Mouse (Mus musculus) hindlimb bud, embryonic 11.5 days (tissue): ENCODE results near the gene Spp2.
"Not testable (repeated sequence)": the region's sequence is repeated elsewhere in the genome, so short reads cannot be mapped to it uniquely, and the experiment has no call there.

ENCODE experiments used
- DNase-seq: peaks from one replicate; pipeline ENCODE4 v3.0.0-alpha.2; 2012; ENCODE audit warnings: low read depth, low spot score; ENCODE audit errors: extremely low spot score

The Spp2 gene

DNA sequence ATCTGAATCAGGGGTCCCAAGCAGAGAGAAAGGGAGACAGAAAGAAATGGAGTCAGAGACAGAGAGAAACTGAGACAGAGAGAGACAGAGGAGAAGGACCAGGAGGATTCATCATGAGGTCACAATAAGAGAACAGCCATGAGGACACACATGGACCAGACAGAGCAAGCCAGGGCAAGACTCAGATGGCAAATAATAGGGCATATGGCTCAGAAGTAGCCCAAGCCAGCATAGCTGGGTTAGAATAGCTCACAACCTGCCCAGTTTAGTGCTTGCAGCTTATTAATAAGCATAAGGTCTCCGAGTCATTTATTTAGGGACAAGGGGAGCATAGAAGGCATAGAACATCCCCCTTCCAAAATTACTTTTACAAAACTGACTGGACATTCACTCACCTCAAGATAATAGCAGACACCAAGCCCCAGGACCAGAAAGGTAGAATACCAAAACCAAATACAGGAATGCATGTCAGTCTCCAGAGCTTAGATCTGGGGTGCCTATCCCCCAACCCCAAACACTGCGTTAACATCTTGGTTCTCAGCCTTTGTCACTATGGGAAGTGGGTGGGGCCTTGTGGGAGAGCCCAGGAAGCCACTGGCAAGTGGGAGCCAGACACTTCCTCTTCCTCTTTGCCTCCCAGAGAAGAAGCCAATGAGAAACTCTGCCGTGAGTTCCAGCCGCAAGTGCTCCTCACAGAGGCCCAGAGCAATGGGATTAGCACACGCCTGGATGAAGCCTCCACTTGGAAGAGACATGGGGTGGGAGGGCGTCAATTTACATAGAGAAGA, 26.5 kb downstream of the Spp2 start:
- DNase-seq, result no peak

DNA sequence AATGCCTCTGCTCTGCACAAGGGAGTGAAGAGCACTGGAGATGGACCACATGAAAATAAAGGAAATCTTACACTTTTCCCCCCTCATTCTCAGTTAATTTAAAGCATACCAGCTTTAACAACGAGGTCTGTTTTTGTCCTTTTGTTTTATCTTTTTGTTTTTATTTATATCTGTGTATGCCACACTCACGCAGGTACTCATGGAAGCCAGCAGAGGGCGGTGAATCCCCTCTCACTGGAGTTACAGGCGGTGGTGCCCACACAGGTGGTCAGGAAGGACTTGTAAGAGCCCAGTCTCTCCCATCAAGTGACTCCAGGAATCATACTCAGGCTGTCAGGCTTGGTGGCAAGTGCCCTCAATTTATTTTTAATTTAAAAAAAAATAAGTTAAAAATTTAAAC, 27.3 kb downstream of the Spp2 start:
- DNase-seq, result no peak

DNA sequence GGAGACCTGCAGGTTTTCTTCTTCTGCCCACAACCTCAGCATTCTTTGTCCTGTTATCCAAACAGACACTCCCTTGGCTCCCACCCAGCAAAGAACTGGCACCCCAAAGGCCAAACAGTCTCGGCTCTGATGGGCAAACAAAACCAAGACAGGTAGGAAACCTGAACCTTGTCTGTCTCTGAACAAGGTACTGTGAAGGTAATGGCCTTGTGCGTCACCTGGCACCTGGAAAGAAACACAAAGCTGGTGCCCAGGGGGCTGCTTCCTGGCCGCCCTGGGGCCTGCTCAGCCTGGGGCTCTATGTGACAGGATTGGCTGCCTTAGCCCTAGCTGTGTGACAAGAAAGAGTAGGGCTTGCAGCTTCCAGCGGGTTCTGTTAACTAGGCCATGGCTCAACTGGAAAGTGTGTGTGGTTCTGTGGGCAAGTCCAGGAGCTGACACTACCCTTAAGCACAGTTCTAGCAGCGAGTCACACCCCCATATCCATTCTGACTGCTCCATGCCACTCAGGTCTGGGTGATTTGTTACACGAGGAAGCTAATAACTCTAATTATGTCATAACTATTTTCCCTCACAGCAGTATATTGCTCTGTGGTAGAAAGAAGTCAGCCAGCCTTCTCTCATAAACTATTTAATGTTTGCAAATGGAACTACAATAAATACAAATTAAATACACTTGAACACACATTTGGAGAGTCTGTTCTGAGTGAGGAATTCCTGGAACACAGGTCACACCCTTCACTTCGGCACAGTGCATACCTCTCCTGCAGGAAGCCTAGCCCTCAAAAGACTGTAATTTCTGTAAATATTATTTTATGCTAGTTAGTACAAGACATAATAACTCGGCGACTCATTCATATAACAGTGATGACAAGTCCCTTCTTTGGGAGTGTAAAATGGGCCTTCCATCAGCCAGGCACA, 30.7 kb downstream of the Spp2 start:
- DNase-seq, result no peak

DNA sequence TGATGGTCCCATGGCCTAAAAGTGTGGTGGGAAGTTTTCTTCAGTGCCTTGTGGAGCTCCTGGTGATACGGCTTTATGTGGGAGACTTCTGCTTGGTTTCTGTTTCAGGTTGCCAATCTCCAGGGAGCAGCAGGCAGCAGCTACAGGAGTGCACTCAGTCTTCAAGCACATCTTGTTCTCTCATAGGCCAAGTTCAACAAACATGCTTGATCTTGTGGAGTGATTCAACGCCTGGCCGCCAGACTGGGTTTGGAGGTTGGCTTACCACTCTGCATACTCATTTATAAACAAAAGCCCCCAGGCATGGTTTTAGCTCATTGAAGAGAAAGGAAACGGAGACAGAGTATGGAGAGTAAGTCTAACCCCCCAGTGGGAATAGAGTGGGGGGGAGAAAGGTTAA, 36.6 kb downstream of the Spp2 start:
- no peak for DNase-seq

GRCm38 (mm10) chr1:88445400-88445799, 38.6 kb downstream of the Spp2 start:
- no peak for DNase-seq

DNA sequence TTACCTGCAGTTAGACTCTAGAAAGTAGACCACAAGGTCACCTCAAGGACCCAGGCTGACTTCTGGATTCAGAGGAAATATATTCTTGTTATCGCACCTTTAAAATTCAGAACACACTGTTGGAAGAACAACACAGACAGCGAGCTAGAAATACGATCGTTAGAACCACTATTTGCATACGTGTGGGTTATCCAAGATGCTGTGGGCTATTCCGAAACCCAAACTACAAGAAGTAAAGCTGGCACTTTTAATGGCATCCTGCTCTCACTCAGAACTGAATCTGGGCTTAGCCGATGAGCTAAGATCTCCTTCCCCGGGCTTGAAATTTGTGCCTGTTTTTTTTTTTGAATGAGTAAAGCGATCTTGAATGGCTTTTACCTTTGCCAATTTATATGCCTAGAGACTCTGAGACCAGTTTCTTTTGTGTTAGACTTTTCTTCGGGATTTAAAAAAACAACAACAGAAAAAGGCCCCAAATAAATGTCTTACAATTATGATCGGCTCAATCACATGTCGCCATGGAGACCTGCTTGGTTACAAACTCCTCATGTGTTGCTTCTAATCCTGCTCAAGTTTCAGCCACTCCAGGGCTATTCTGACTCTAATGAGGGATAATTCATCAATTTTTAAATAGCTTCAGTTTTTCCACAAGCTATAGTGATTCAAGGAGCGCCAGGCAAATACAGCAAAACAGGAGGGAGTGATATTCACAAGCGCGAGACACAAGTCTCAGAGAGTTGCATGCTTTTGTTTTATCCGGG, 39.7 kb downstream of the Spp2 start:
- DNase-seq, result no peak

DNA sequence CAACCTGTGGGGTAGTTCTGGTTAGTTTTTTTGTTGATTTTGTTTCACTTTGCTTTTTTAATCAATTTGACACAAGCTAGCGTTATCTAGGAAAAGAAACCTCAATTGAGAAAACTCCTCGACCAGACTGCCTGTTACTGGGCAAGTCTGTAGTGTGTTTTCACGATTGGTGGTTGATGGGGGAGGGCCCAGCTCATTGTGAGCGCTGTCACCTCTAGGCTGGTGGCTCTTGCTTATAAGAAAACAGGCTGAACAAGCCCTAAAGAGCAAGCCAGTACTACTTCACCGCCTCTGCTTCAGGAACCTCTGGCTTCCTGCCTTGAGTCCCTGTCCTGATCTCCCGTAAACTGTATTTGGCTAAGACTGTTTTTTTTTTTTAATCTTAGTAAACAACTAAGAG, 40.7 kb downstream of the Spp2 start:
- no peak for DNase-seq

GRCm38 (mm10) chr1:88448094-88448493, 41.3 kb downstream of the Spp2 start:
- DNase-seq, result not testable (repeated sequence)

- DNase-seq, result no peak
Measured at GRCm38 (mm10) chr1:88449741-88450140, 43.0 kb downstream of the Spp2 start.

DNA sequence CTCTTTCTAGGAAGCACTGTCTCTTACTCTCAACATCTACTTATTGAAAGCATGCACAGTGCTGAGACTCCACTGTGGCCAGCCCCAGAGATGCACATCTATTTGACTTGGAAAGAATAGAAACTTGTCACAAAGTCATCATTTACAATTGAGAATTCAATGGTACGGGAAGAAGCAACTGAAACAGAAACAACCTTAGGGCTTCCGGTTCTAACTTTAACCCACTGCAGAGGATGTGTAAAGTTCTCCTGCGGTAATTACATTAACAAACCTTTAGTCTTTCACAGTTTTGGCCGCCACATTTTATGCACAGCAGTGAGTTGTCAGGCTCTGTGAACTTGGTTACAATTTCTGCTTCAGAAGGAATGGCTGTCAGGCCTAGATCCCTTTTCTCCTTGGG, 43.9 kb downstream of the Spp2 start:
- no peak for DNase-seq

- no peak for DNase-seq
Measured at GRCm38 (mm10) chr1:88452198-88452597, 45.4 kb downstream of the Spp2 start.

DNA sequence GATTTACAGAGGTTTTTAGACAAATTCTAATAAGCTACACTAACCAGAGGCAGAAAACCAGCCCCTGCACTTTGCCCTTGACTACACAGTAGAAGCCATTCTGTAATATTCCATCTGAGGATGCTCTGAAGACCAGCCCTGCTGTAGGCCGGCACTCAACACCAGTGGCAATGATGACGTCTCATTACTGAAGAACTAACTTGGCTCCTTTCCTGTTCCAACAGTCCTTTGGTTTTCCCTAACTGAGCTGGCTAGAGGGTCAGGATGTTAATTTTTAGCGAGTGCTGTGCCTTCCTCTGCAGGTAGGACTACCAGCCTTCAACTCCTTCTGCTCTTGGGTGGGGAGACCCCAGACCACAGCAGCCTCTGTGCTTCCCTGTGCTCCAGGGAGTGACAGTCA, 47.9 kb downstream of the Spp2 start:
- no peak for DNase-seq

DNA sequence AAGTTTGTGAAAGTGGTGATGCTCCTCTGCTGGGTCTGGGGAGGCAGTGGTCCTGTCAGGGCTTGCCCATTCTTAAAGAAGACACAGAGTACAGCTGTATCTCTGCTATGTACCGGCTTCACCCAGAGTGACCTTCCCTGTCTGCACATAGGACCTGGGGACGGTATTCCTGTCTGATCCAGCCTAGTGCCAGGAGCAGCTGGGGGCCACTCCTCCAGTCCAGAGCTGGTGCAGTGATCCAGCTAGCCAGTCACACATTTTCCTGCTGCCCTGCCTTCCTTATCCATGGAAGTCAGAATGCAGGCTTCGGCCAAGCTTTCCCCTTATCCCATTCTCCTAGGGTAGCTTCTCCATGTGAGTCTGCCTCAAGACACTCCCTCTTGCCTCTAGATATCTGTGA, 49.0 kb downstream of the Spp2 start:
- DNase-seq, result no peak

DNA sequence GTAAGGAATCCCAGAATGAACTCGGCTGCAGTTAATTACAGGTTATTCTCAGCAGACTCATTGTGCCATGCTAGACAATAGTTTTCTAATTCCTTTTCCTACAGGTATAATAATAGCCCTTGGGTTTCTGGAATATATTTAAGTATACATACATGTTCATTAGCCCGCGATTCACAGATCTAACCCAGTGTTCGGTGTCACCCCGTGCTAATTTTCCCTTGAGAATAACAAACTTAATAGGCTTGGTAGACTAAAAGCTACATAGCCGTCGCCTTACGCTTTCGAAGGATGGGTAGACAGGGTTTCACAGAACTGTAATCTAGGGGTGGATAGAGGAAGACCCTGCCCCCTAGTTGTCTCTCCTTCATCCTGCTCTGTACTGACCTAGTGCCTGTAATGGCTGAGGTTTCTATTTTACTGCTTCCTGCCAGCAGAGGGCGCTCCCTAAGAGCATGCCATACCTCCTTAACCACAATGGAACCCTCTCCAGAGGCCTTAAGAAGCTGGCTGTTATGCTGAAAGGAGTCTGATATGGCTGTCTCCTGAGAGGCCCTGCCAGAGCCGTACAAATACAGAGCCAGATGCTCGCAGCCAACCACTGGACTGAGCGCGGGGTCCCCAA, 49.8 kb downstream of the Spp2 start:
- peak; percentile 49 for DNase-seq

GRCm38 (mm10) chr1:88459196-88459595, 52.4 kb downstream of the Spp2 start:
- no peak for DNase-seq

GRCm38 (mm10) chr1:88459655-88460054, 52.9 kb downstream of the Spp2 start:
- DNase-seq, result no peak

DNA sequence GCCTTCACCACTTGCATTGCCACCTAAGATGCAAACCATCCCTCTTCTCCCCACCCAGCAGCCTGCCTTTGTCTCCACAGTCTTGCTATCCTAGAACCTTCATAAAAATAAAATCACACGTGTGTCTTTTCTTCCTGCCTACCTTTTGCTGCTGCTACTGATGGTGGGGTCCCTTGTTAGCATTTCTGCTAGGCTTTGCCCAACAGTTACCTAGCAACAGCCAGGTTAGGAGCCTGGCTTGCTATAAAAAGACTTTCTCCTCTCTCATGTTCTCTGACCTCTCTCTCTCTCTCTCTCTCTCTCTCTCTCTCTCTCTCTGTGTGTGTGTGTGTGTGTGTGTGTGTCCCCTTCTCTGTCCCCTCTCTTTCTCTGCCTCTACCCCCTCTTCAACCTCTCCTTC, 54.3 kb downstream of the Spp2 start:
- DNase-seq, result no peak

DNA sequence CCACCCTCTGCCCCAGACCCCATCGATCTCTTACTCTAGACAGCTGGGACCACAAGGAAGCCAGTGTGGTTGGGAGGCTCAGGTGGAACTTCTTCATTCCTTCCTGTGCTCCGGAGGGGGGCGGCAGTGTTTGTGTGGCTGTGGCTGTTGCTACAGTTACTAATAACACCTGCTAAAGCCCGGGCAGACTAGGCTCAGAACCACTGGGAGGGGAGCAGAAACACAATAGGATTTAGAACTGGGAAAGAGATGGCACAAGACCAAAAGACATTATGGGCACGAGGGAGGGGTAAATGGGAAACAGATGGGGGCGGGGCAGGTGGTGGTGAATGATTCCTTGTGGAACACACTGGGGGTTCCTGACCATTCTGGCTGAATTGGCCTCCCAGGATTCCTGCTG, 55.7 kb downstream of the Spp2 start:
- no peak for DNase-seq

DNA sequence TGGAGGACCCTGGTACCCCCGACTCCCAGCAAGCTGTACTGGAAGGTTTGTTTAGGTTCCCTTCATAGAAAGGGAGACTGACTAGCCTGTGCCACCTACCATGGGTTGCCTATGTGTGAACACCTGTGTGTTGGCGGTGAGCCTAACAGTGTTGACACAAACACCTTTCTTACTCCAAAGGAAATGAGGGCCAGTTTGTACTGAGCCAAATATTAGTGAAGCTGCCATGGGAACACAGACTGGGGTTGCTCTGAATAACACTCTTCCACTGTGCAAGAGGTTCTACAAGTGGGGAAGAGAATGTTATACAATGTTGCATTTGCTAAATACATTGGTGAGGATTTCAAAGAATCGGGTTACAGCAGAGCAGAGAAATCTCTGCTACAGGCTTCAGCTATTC, 56.5 kb downstream of the Spp2 start:
- no peak for DNase-seq

DNA sequence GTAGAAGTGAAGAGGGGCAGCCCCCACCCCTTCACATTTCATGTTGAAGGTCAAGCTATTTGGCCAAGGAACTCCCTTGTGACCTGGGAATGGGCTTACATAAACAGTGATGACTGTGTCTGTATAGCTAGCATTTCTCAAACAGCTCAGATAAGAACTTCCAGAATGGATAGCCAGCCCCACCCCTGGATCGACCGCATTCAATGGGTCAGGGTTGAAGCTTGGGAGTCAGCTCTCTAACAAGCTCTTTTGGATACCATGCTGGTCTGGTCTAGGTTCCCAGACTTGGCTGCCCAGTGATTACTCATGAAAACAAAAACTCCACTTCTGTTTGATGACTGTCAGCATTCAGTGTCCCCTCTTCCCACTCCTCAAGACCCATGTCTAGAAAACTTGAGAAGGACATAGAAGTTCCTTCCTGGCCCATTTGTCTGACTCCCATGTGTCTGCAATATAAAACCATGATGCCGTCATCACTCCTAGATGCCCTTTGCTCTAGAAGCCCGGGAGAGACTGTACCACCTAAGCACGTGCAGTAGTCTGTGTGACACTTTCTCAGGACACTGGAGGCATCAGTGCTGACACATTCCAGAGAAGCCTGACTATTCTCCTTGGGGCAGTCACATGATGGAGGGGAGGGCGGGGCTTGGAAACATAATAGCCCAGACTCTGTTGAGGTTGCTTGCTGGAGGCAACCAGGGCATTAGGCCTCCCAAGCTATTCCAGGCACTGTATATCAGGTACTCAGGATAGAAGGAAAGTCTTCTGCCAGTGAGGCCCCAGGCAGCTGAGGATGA, 57.5 kb downstream of the Spp2 start:
- no peak for DNase-seq
